In genomic region chr3:100653291-100653690, GRCm38 (mm10) we compare ENCODE assay signal across 26 mouse cellular contexts.
"Had no signal": no experiment of that assay in that cellular context is flagged by ENCODE, and none has a peak within 500 bp of the region (broad histone marks: within the 10 kb centered on the region; RNA-seq: fewer than 3 reads in every experiment).

No protein-coding gene starts in this region.

- H3K4me1 ChIP-seq: hindbrain, embryonic 10.5 days; hindbrain, embryonic 12.5 days; hindbrain, embryonic 13.5 days; hindbrain, embryonic 15.5 days; intestine, embryonic 15.5 days; kidney, embryonic 15.5 days had no signal

- DNase-seq: heart, adult 2 months; heart, postnatal 10 days; heart, postnatal 14 days; heart, postnatal 36 days; heart, postnatal 4 days; kidney, adult 11 months; kidney, adult 18-20 months; kidney, postnatal 10 days; kidney, postnatal 14 days; layer of hippocampus, adult 9-11 months; layer of hippocampus, postnatal 36 days had no signal

- H3K27me3 ChIP-seq: heart, embryonic 12.5 days; heart, embryonic 13.5 days; heart, embryonic 15.5 days; hindbrain, embryonic 12.5 days; hindbrain, embryonic 13.5 days; hindbrain, embryonic 15.5 days; intestine, embryonic 15.5 days; kidney, embryonic 15.5 days had no signal

- H3K4me3 ChIP-seq: heart, adult 2 months; heart, embryonic 10.5 days; heart, embryonic 12.5 days; heart, embryonic 13.5 days; heart, embryonic 15.5 days; hindbrain, embryonic 10.5 days; hindbrain, embryonic 12.5 days; hindbrain, embryonic 13.5 days; hindbrain, embryonic 15.5 days; intestine, embryonic 15.5 days; kidney, embryonic 15.5 days; layer of hippocampus, adult 2 months; left cerebral cortex, adult 2 months had no signal

- H3K36me3 ChIP-seq: heart, embryonic 15.5 days; hindbrain, embryonic 15.5 days; intestine, embryonic 15.5 days had no signal

- H3K27ac ChIP-seq: heart, adult 2 months; heart, embryonic 10.5 days; heart, embryonic 13.5 days; heart, embryonic 15.5 days; hindbrain, embryonic 10.5 days; hindbrain, embryonic 12.5 days; hindbrain, embryonic 13.5 days; hindbrain, embryonic 14.5 days; hindbrain, embryonic 15.5 days; hindbrain, postnatal 0 days; intestine, embryonic 15.5 days; kidney, embryonic 15.5 days; kidney, postnatal 0 days; layer of hippocampus, adult 2 months; left cerebral cortex, adult 2 months had no signal

- H3K9ac ChIP-seq: heart, embryonic 12.5 days; heart, embryonic 13.5 days; heart, embryonic 15.5 days; hindbrain, embryonic 12.5 days; hindbrain, embryonic 13.5 days; hindbrain, embryonic 14.5 days; hindbrain, embryonic 15.5 days; intestine, embryonic 15.5 days; kidney, embryonic 15.5 days had no signal
